Mouse (Mus musculus) stomach, postnatal 0 days (tissue): Measurements from ENCODE around the gene Acer1. TPM values are rescaled to one million over a fixed set of nuclear protein-coding genes. Genes with fewer than 3 reads are reported as not detected.

ENCODE experiments used
- ATAC-seq: fragments of 200-750 bp; cut with Nextera tagmentation; 2 replicates; pipeline ENCODE4 v1.8.0; 2017; ENCODE audit not compliant: low FRiP score, low TSS enrichment
- DNase-seq: peaks from one replicate; pipeline ENCODE4 v3.0.0-alpha.2; 2016; ENCODE audit warnings: low spot score
- H3K27ac ChIP-seq: fragments of 300-500 bp; sonication (generic); replicated peaks from 2 replicates; pipeline ENCODE4 v1.5.1; 2014; ENCODE audit warnings: mild to moderate bottlenecking, control low read depth
- H3K27me3 ChIP-seq: fragments of 300-500 bp; sonication (generic); 2 replicates; pipeline ENCODE4 v1.6.1; 2014; ENCODE audit warnings: low read length; ENCODE audit not compliant: control insufficient read depth, insufficient read depth
- H3K36me3 ChIP-seq: fragments of 300-500 bp; sonication (generic); 2 replicates; pipeline ENCODE4 v1.6.1; 2014; ENCODE audit warnings: low read length, mixed read lengths; ENCODE audit not compliant: control insufficient read depth, insufficient read depth
- H3K4me1 ChIP-seq: fragments of 300-500 bp; sonication (generic); replicated peaks from 2 replicates; pipeline ENCODE4 v1.6.1; 2014; ENCODE audit warnings: antibody characterized with exemption; ENCODE audit not compliant: control insufficient read depth, insufficient read depth
- H3K4me2 ChIP-seq: fragments of 300-500 bp; sonication (generic); replicated peaks from 2 replicates; pipeline ENCODE4 v1.6.1; 2014; ENCODE audit warnings: low read depth, mild to moderate bottlenecking, control low read depth, moderate library complexity
- H3K4me3 ChIP-seq: fragments of 300-500 bp; sonication (generic); 2 replicates; pipeline ENCODE4 v1.5.1; 2014; ENCODE audit warnings: low read depth, low read length, control low read depth
- H3K9ac ChIP-seq: fragments of 300-500 bp; sonication (generic); 2 replicates; pipeline ENCODE4 v1.6.1; 2014; ENCODE audit warnings: mild to moderate bottlenecking, low read length, control low read depth, mixed read lengths
- H3K9me3 ChIP-seq: fragments of 300-500 bp; sonication (generic); 2 replicates; pipeline ENCODE4 v1.6.1; 2016; ENCODE audit warnings: low read length; ENCODE audit not compliant: control insufficient read depth
- CTCF ChIP-seq: IDR thresholded peaks from 2 replicates; pipeline ENCODE4 v1.5.1; 2016; ENCODE audit warnings: antibody characterized with exemption, low read depth, mild to moderate bottlenecking, moderate library complexity
- EP300 ChIP-seq: optimal IDR thresholded peaks from 2 replicates; pipeline ENCODE3; 2016; ENCODE audit warnings: antibody characterized with exemption
- WGBS: fragments of 180-500 bp; shearing (Covaris S2); extraction: QIAGEN DNeasy Blood & Tissue Kit; methylation state at CpG from one replicate; pipeline ENCODE4 v1.1.7; 2014; 5-methylcytosine and 5-hydroxymethylcytosine counted together
- polyA plus RNA-seq: library from polyadenylated mRNA; unstranded; fragments of >200 nt; fragmentation: Nextera tagmentation; extraction: Ambion mirVana; gene quantifications from 2 replicates; pipeline ENCODE4 v1.2.1, GENCODE M21; 2015

The Acer1 gene
- 13.5 and 15.8 TPM in 2 replicates for polyA plus RNA-seq

DNA sequence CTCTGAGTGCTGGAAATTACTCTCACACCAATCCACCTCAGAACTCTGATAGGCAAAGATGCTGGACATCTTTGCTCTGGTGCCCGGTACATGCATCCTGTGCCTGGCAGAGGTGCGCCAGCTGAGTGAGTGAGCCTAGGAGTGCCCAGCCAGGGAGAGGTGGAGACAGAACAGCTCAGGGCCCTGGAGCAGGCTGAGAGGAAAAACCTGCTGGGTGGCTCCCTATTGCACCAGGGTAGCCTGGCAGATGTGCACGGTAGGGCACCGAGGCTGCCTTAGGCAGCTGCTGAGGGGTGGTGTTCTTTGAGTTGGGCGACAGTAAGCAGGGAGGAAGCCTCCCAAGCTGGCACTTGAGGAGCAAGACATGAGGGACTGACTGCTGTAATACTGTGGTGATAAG, at the start of gene Acer1:
TSS of gene Acer1 (minus strand) at position 114 of the 400 bp plus-strand sequence.
- no peak within 1 kb of the TSS for H3K9ac ChIP-seq
- DNase-seq (peak; percentile 40), ATAC-seq (peak; percentile 66; the same call in 1 of the 2 replicates)
- no peaks in the 10 kb centered on the region for H3K27me3 ChIP-seq
- no peak within 1 kb of the TSS for H3K4me2 ChIP-seq
- H3K9me3 ChIP-seq = no peaks in the 10 kb centered on the region
- H3K4me1 ChIP-seq = no peaks in the 10 kb centered on the region
- 0 out of 2 replicates have a peak within 1 kb of the TSS, but pooled peaks have one; percentile 1 for H3K4me3 ChIP-seq
- TF ChIP-seq EP300 (no peak), CTCF (no peak)
- peak within 1 kb of the TSS; percentile 3; the same call in 1 of the 2 replicates for H3K27ac ChIP-seq
- WGBS = 48% methylated on average over 5 of the region's 5 CpGs
- no peaks in the 10 kb centered on the region for H3K36me3 ChIP-seq

- DNase-seq (peak; percentile 51), ATAC-seq (no peak)
- Histone ChIP-seq H3K4me3 (peak within 1 kb of the TSS; percentile 82), H3K4me2 (peak within 1 kb of the TSS; percentile 67), H3K9me3 (no peaks in the 10 kb centered on the region), H3K36me3 (peaks cover 8% of the 10 kb centered on the region; the same call in 1 of the 2 replicates), H3K9ac (peak within 1 kb of the TSS; percentile 100), H3K27ac (peak within 1 kb of the TSS; percentile 95), H3K4me1 (0 out of 2 replicates have a peak, but pooled peaks cover 3% of the 10 kb centered on the region), H3K27me3 (no peaks in the 10 kb centered on the region)
- no peak for TF ChIP-seq EP300
- under 1% methylated on average over 64 of the region's 99 CpGs for WGBS
These were observed 49.2 kb upstream of the Acer1 start, which contains the start of gene Khsrp for GRCm38 (mm10) chr17:57030931-57031660. TSS of gene Khsrp (minus strand) at chr17:57031522.

DNA sequence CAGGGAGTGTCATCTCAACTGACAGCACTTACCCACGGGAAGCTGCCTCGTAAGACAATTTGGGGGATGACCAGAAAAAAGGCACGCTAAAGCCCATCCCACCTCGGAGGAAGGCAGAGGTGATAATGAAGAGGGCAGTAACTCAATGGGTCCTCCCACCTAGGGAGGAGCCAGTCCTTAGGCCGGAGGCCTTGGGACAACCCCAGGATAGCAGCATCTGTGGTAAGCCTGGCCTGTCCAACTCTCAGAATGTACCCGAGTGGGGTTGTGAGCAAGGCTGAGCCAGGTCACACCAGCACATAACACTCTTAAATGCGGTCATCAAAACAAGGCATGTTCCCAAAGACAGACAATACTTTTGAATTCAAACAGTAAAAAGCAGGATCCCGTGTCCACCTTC, 47.8 kb upstream of the Acer1 start:
- Histone ChIP-seq H3K36me3 (peaks cover 19% of the 10 kb centered on the region), H3K9me3 (no peaks in the 10 kb centered on the region), H3K9ac (peak overlapping the region; percentile 100), H3K4me2 (peak overlapping the region; percentile 67), H3K4me3 (peak overlapping the region; percentile 82), H3K27ac (no peak overlapping the region), H3K4me1 (0 out of 2 replicates have a peak, but pooled peaks cover 3% of the 10 kb centered on the region), H3K27me3 (no peaks in the 10 kb centered on the region)
- no peak for DNase-seq
- ATAC-seq = no peak
- TF ChIP-seq CTCF = no peak
- no peak for TF ChIP-seq EP300
- WGBS = 16% methylated on average over 8 of the region's 8 CpGs

- H3K9me3 ChIP-seq = no peaks in the 10 kb centered on the region
- no peak for ATAC-seq
- no peak overlapping the region for H3K9ac ChIP-seq
- no peak overlapping the region for H3K4me2 ChIP-seq
- peaks cover 38% of the 10 kb centered on the region for H3K36me3 ChIP-seq
- 80% methylated on average over 4 of the region's 4 CpGs for WGBS
- H3K4me1 ChIP-seq = 0 out of 2 replicates have a peak, but pooled peaks cover 2% of the 10 kb centered on the region
- no peak overlapping the region for H3K27ac ChIP-seq
- no peaks in the 10 kb centered on the region for H3K27me3 ChIP-seq
- no peak overlapping the region for H3K4me3 ChIP-seq
- TF ChIP-seq CTCF (no peak), EP300 (no peak)
- no peak for DNase-seq
These were observed 45.5 kb upstream of the Acer1 start for GRCm38 (mm10) chr17:57027471-57027870.

DNA sequence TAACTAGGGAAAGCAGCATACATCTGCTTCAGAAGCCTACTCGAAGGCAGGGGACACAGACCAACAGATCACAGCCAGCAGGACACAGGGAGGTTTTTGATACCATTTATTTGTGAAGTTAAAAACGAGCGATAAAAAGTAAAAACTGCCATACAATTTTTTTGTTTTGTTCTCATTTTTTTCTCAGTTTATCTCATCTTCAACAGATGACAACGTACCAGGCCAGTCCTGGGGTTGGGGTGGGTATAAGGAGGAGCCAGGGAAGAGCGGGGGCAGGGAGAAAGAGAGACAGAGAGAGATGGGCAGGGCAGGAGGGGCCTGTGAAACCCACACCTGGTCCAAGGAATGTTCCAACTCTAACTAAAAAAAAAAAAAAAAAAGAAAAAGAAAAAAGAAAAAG, 39.0 kb upstream of the Acer1 start:
- TF ChIP-seq CTCF = no peak
- TF ChIP-seq EP300 = no peak
- ATAC-seq (no peak), DNase-seq (no peak)
- 88% methylated on average over 5 of the region's 5 CpGs for WGBS
- no peaks in the 10 kb centered on the region for H3K4me1 ChIP-seq
- no peak overlapping the region for H3K9ac ChIP-seq
- H3K4me3 ChIP-seq = no peak overlapping the region
- H3K36me3 ChIP-seq = peaks cover 39% of the 10 kb centered on the region
- H3K9me3 ChIP-seq = no peaks in the 10 kb centered on the region
- H3K27me3 ChIP-seq = no peaks in the 10 kb centered on the region
- no peak overlapping the region for H3K4me2 ChIP-seq
- H3K27ac ChIP-seq = no peak overlapping the region

GRCm38 (mm10) chr17:57019693-57020092, 37.8 kb upstream of the Acer1 start:
- Histone ChIP-seq H3K9ac (no peak overlapping the region), H3K36me3 (peaks cover 28% of the 10 kb centered on the region), H3K27me3 (no peaks in the 10 kb centered on the region), H3K4me2 (no peak overlapping the region), H3K9me3 (no peaks in the 10 kb centered on the region), H3K4me3 (no peak overlapping the region), H3K27ac (no peak overlapping the region), H3K4me1 (no peaks in the 10 kb centered on the region)
- DNase-seq (no peak), ATAC-seq (no peak)
- TF ChIP-seq EP300 (no peak), CTCF (no peak)
- WGBS = 71% methylated on average over 2 of the region's 2 CpGs
